Mouse (Mus musculus) cerebellum, adult 2 months (tissue): Measurements from ENCODE around the gene Wwox.

ENCODE experiments used
- CTCF ChIP-seq: fragments of 200-500 bp; IDR thresholded peaks from 2 replicates; pipeline ENCODE4 v1.5.1; 2011; ENCODE audit warnings: low read depth, mild to moderate bottlenecking, control low read depth, low read length, moderate library complexity, borderline replicate concordance; ENCODE audit not compliant: insufficient read depth
- POLR2A ChIP-seq: fragments of 200-500 bp; IDR thresholded peaks from 2 replicates; pipeline ENCODE4 v1.6.1; 2011; ENCODE audit warnings: low read length, control low read depth, borderline replicate concordance; ENCODE audit not compliant: insufficient read depth

- TF ChIP-seq CTCF (no peak), POLR2A (no peak)
Measured at GRCm38 (mm10) chr8:115158721-115159111, 719.3 kb downstream of the Wwox start.
